ENCODE assay signal across 11 mouse cellular contexts in genomic region chr13:46069571-46069970, GRCm38 (mm10).
"Had no signal": no experiment of that assay in that cellular context is flagged by ENCODE, and none has a peak within 500 bp of the region (broad histone marks: within the 10 kb centered on the region; RNA-seq: fewer than 3 reads in every experiment).

No protein-coding gene starts in this region.

- H3K4me1 ChIP-seq: intestine, embryonic 15.5 days; limb, embryonic 13.5 days; liver, embryonic 15.5 days; lung, embryonic 15.5 days; midbrain, embryonic 13.5 days had no signal

- H3K36me3 ChIP-seq: intestine, embryonic 15.5 days; limb, embryonic 13.5 days; liver, embryonic 15.5 days; lung, embryonic 15.5 days; midbrain, embryonic 13.5 days had no signal

- H3K4me2 ChIP-seq: intestine, embryonic 15.5 days; limb, embryonic 13.5 days; liver, embryonic 11.5 days; liver, embryonic 15.5 days; lung, embryonic 15.5 days; midbrain, embryonic 13.5 days had no signal

- ATAC-seq: intestine, embryonic 15.5 days; midbrain, embryonic 13.5 days had no signal

- H3K9me3 ChIP-seq: intestine, embryonic 15.5 days; limb, embryonic 13.5 days; liver, embryonic 15.5 days; lung, embryonic 15.5 days; midbrain, embryonic 13.5 days had no signal

- H3K4me3 ChIP-seq: intestine, embryonic 15.5 days; layer of hippocampus, adult 2 months; limb, embryonic 13.5 days; liver, embryonic 15.5 days; lung, embryonic 15.5 days; midbrain, embryonic 13.5 days had no signal

- DNase-seq: kidney, postnatal 4 days; left cerebral cortex, postnatal 4 days; right cerebral cortex, postnatal 14 days; thymus, postnatal 4 days had no signal

- H3K9ac ChIP-seq: intestine, embryonic 15.5 days; limb, embryonic 13.5 days; liver, embryonic 15.5 days; lung, embryonic 15.5 days; midbrain, embryonic 13.5 days had no signal

- H3K27me3 ChIP-seq: intestine, embryonic 15.5 days; limb, embryonic 13.5 days; liver, embryonic 15.5 days; lung, embryonic 15.5 days; midbrain, embryonic 13.5 days had no signal

- H3K27ac ChIP-seq: intestine, embryonic 15.5 days; layer of hippocampus, adult 2 months; limb, embryonic 13.5 days; liver, embryonic 15.5 days; lung, embryonic 15.5 days; midbrain, embryonic 13.5 days had no signal
